ENCODE assay signal across 14 mouse cellular contexts in the genomic region with DNA sequence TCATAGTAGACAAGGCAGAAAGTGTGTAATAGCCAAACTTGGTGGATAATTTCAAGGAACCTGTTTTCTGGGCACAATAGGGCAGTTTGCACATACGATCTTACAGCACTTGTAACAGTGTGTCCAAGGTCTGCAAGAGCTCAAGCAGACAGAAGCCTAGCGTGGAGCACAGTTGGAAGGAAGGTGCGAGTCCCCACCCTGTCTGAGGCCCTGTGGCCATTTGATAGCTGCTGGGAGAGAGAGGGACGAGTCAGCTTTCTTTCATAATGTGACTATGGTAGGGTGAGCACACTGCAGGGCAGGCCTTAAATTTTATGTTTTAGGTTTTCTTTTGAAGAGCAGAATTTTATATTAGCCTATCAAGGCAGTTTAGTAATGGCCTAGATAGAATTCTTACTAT.
"Had no signal": no experiment of that assay in that cellular context is flagged by ENCODE, and none has a peak within 500 bp of the region (broad histone marks: within the 10 kb centered on the region; RNA-seq: fewer than 3 reads in every experiment).

No protein-coding gene starts in this region.

- DNase-seq: kidney, adult 11 months; kidney, adult 9 months; kidney, postnatal 4 days; left cerebral cortex, postnatal 4 days; lung, postnatal 14 days; right cerebral cortex, postnatal 14 days; thymus, postnatal 14 days had no signal

- H3K9ac ChIP-seq: hindbrain, embryonic 14.5 days; limb, embryonic 13.5 days; lung, embryonic 15.5 days; midbrain, embryonic 13.5 days had no signal

- H3K36me3 ChIP-seq: limb, embryonic 13.5 days; lung, embryonic 15.5 days; midbrain, embryonic 13.5 days had no signal

- H3K27ac ChIP-seq: hindbrain, embryonic 14.5 days; kidney, postnatal 0 days; layer of hippocampus, adult 2 months; limb, embryonic 13.5 days; lung, embryonic 15.5 days; macrophage; midbrain, embryonic 13.5 days had no signal

- H3K27me3 ChIP-seq: limb, embryonic 13.5 days; lung, embryonic 15.5 days; midbrain, embryonic 13.5 days had no signal

- H3K4me3 ChIP-seq: layer of hippocampus, adult 2 months; limb, embryonic 13.5 days; lung, embryonic 15.5 days; midbrain, embryonic 13.5 days had no signal

- ATAC-seq: midbrain, embryonic 13.5 days had no signal

- H3K4me1 ChIP-seq: limb, embryonic 13.5 days; midbrain, embryonic 13.5 days had no signal

- H3K9me3 ChIP-seq: limb, embryonic 13.5 days; lung, embryonic 15.5 days; midbrain, embryonic 13.5 days had no signal

- H3K4me2 ChIP-seq: hindbrain, embryonic 14.5 days; limb, embryonic 13.5 days; lung, embryonic 15.5 days; midbrain, embryonic 13.5 days had no signal
